Mouse (Mus musculus) lung, postnatal 4 days (tissue): Measurements from ENCODE around the gene Ntm.
A peak's percentile ranks its signal among the peaks of the same experiment; 100 is the strongest.

Experiments
- DNase-seq, 2 experiments: peaks; one replicate each; pipeline ENCODE4 v3.0.0; 2021

Ntm gene

DNA sequence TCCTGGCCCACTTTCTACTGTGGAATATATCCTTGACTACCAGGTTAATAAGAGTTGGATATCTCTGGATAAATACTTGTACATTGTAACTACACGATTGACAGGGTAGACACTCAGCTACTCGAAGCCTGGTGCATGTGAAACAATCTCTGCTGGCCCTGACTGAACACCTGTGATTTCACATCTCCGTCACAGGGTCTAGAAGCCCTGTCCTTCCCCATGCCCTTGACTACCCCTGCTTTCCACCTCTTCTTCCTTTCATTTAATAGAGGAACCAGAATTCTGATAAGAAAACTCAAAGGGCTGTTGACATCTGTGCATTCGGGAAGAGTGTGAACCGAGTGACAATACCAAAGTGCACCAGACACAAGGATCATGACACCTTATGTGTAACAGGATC is 566.8 kb downstream of the Ntm start:
- no peak for DNase-seq

DNA sequence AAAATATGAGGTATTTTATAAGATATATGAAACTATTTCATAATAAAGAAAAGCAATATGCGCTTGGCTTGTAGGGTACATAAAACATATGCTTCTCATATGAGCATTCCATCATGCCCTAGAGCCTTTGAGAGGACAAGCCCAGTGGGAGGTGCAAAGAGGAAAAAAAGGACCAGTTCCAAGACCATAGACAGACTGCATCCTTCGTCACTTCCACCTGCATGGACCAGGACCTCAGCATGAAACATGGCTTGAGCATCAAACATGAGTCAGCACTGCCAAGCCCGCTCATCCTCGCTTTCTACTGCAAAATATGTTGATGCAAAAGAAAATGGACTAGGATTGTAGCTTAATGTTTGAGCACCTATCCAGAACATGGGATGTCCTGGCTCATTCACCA is 569.8 kb downstream of the Ntm start:
- DNase-seq, result no peak

DNA sequence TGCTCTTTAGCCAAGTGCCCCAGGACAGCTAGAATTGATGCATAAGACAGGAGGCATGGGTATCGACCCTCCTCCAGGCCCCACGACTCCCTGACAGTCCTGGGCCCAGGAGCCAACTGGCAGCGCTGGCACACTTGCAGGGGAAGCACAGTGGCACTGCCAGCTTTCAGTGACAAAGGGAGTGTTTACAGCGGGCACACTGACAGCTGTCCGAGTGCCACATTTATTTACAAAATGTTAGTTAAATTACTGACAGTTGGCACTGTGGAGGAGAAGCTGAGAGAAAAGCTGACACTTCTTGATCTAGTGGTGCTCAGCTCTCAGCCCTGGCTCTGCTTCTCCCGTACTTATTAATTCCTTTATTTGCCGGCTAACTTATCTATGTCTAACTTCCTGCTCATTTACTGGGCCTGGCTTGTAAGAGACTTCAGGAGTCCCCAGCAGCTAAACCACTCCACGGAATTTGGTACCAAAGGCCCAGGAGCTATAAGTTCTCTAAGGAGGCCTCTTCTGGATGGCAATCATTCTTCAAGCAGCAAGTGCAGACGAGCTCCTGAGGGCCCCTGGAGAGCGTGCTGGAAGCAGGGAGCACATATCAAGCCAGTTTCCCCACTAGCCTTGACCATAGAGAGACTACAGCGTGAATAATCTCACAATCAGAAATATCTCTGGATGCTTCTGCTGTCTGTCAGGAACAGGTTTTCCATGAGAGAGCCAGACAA is 572.0 kb downstream of the Ntm start:
- DNase-seq, result no peak

DNA sequence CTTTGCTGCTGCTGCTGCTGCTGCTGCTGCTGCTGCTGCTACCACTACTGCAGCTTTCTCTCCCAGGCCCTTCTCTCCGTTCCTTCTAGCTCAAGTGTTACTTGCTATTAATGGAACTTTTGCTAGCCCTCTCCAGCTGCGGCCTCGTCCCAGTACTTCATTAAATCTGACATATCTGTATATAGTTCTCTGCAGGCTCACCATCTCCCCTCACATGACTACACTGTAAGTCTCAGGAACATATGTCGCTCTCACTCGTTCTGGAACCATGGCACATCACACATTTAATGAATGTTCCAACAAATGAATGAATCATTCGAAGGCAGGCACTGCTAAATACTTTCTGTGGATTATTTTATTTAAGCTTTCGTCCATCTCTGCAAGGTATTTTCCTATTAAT is 573.7 kb downstream of the Ntm start:
- DNase-seq, result peak; percentile 27 to 49

DNA sequence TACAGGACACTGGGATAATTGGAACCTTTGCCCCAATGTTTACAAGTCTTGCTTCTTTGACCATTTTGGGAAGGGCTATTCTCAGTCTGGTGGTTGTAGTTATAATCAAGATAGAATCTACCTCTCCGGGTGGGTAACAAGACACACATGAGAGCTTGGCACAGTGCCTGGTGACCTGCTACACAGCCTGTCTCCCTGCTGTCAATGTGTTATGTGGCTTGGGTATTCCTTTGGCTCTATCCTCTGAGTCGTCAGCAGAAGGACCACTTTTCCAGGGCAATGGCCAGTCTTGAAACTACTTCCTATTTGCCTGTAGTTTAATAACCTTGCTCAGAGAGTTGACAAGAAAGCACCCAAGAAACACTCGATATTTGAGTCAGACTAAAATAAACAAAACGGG is 575.8 kb downstream of the Ntm start:
- DNase-seq, result no peak

DNA sequence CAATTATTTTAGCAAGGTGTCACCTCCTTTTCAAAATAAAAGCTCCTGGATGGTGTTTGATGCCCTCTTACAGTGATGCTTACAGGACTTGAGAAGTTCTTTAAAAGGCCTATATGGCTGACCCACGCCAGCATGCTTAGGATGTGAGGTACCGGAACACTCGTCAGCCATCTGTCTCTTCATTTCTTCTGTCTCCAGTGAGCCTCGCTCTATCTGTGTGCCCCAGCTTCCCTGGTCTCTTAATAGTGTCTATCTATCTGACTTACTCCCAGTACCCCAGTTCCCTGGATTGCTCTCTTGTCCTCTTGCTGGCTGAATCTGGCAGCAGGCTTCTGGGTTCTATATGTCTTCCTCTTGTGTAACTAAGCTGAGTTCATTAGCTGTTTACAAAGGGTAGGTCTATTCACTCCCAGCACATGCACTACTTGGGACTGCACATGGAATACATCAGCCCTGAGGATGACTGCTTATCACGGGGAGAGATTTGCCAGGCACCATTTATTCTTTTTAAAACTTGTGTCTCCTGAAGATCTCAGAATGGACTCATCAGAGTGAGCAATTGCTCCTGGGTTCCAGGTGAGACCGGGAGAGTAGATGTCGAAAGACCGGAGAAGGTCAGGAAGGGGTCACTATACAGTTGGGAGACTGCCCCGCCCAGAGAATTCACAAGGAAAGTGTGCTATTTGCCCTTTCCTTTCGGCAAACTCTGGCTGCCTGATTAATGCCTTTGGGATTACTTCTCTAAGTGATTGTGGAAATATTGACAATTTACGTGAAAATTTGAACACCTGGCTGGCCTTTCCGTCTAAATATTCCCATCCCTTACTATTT is 585.6 kb downstream of the Ntm start:
- no peak for DNase-seq

DNA sequence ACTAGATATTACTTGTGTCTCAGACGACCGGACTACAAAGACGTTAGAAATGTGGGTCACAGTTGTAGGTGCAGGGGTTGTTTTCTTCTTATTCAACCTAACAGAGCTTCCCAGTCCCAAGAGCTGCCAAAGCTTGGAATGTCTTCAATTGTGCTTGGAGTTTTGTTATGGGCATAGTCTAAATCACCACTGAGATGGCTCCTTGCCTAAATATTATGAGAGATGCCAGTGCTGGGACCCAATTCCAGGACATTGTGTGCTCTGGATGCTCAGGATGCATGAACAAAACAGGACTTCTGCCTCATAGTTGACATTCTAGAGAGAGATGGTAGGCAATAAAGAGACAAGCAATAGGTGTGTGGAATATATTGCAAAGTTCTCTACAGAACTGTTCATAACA is 591.6 kb downstream of the Ntm start:
- DNase-seq, result no peak

DNA sequence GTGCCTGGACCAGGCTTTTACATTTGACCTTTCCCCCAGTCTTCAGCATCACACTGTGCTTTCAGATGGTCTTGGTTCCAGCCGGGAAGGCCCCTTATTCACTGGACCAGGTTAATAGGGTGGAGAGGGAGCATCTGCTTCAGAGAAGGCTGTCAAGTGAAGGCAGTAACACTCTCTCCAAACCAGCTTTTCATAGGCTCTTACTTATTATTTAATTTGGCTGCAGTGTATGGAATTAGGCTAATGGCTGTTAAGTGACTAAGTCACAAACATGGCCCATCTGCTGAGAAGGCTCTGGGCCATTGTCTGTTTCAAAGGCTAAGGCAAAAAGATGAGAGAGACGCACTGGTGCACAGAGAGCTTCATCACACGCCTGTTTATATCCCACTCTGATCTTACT is 593.3 kb downstream of the Ntm start:
- DNase-seq, result no peak

DNA sequence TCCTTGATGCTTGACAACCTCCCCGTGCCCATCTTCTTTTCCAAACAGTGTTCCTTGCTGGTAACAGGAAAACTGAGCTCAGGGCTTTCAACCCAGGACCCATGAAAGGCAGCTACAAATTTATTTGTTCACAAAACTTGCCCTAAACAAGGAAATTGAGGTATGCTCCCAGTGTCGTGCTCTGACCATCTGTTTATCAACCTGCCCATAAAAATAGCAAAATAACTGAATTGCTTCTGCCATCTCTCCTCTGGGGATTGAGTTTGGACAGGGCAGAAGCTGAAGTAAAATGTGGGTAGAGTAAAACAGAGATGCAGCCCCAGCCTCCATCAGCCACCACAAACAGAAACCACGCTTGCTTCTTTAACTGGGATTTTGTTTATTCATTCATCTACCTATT is 594.6 kb downstream of the Ntm start:
- no peak for DNase-seq

DNA sequence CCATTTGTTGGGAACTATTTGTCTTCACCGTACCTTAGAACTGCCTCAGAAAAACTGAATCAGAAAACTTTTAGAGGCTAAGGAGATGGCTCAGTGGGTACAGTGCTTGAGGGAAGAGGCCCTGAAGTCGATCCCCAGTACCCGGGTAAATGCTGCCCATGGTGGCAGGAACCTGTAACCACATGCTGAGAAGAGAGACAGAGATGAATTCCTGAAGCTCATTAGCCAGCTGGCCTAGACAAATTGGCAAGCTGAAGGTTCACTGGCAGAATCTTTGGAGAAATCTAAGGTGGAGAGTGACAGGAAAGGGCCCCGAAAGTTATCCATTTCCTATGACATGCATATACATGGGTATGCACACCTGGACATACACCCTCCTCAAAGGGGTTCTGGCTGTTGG is 605.1 kb downstream of the Ntm start:
- no peak for DNase-seq

DNA sequence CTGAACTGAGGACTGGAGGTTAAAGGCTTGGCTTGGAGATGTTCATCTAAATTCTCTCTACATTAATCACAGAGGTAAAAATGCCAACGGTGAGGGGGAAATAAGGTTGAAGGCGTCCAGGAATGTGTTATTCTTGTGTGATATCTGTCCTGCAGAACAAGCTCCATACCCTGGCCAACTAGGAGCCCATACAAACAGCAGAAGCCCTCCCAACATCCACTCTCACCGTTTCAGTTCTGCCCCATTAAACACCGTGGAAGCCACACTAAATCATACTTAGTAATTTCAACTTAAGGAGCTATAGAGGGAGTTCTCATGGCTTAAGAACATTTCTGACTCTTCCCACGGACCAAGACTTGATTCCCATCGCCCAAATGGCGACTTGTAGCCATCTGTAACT is 620.6 kb downstream of the Ntm start:
- no peak for DNase-seq

DNA sequence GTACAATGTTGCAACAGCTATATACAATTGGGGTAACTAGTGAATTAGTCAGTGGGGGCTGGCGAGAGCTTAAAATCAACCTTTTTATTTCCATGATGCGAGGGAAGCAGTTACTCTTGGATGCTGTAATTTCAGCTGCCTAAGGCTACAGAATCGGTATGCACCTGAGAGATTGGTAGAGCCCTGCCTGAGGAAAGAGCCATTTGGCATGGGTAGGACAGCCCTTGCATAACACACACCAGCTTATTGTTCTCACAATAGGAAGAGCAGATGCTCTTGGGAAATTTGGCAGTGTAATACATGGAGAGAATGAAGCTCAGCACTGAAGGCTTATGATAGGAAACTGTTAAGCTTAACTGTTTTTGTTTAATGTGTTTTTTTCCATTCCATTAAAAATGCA is 621.6 kb downstream of the Ntm start:
- DNase-seq, result no peak

DNA sequence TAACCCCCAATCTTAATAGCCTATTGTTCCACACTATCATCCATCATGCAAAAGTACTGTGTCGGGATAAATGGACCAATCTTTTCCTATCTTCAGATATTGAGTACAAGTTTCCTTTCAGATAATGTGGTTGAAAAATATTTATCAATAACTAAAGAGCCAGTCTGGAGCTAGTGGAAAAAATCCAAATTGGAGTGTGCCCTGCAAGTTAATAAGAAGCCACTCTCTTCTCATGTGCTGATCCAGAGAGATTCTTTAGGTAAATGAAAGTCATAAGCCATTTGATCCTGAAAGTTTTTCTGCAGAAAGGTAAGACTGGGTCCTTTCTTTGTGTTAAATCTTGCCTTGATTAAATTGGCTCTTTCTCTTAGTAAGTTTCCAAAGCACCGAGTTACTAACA is 627.3 kb downstream of the Ntm start:
- no peak for DNase-seq

DNA sequence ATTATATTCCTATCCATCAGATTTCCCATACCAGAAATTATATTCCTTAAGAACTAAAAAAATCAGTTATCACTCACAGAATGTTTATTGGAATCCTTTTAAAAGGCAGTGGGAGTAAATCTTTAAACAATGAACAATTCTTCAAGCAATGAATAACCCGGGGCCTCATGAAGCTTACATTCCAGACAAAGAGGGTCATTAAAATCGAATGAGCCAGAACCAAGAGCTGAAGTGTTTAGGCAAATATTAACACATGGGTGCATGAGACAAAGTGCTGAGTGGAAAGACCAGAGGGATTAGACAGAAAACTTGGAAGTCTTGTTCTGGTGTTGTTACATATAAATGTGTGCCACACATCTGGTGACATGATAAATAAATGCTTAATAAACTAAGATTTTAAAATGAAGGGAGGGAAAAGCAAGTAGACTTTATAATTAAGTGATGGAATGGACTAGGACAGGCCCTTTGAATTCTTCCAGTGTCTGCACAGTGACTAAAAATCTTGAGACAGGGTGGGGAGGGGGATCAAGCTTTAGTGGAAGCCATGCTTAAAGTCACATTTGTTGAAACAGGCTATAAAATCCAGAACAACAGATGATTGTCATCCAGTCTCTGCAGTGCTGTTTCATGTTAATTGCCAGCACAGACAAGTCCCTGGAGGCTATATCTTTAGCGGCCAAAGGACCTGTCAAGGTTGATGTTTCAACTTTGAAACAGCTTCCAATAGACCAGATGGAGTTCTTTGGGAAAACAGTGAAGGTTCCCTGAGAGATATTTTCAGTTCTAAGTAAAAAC is 630.4 kb downstream of the Ntm start:
- DNase-seq, result no peak

DNA sequence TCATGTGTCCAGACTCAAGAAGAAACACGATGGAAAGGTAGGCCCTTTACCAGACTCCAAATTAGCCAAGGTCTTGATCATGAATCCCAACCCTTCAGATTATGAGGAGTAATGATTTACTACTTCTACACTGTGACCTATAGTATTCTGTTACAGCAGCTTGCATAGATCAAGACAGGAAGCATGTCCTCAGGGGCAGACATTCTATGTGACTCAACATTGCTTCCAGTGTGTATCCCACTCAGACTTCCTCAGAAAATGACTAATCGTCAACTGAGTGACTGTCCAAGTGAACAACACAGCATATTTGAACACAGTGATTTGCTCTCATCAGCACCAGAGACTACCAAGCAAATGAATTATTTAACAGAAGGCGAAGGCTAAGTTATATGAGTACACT is 632.5 kb downstream of the Ntm start:
- no peak for DNase-seq

DNA sequence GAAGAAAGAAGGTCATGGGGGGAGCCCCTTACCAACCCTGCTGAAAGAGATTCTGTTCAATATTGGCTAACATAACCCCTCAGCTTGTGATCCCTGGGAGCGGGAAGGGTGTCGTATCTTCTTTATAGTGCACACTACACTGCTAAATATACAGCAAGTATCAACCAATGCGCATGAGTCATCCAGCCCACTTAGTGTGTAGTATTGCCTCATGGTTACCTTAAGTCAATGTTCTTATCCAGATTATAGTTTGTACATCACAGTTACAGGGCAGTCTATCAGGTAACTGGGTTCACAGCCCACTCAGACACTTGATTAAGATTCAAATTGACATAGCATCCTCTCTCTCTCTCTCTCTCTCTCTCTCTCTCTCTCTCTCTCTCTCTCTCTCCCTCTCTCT is 636.7 kb downstream of the Ntm start:
- no peak for DNase-seq

DNA sequence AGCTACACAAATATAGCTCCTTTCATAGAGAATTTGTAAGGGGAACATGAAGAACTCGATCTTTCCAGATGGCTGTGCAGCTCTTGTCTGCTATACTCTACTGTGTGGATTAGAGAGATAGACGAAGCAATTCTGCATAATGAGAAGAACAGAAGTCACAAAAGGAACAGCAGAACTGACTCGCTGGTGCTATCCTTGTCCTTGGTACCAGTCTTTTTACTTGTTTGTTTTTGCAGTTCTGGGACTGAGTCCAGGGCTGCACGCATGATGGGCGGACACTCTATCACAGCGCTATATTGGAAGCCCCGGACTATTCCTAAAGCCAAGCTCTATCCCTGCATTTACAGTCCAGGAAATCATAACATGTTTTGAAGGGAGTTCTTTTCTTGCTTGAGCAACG is 637.8 kb downstream of the Ntm start:
- no peak for DNase-seq

DNA sequence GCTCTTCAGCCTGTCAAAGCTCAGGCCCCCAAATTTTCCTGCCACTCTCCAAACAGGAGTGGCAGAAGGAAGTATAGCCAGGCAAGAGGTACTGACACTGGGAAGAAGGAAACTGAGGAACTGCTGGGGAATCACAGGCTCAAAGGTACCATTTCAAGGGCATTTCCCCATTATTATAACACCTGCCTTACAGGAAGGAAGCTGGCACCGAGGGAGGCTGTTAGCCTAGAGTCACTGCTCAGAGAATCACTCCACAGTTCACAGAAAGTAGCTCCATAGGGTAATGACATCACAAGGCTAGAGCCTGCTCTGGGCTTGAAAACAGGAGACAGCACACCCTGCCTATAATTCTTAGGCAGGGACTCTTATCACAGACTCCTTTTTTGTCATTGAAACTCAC is 643.7 kb downstream of the Ntm start:
- no peak for DNase-seq

DNA sequence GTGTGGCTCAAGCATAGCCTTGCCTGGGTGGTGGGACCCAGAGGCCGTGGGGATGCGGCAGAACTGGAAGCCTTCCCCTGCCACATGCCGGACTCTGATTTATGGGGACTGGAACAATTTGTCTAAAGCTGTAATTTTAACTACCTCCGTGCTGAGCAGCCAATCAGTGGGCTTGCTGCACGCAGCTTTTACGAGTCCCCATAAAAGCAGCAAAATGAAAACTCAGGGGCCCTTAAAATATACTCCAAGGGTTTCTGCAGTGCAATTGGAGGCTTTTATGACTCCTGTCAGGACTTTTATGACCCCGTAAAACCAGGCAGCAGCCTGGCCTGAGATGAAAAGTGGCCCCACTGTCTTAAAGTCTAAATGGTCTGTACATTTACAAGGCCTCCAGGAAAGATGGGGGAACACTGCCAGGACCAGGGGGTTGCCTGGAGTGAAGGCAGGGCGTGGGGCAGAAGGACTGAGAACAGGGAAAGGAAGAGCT is 644.2 kb downstream of the Ntm start:
- DNase-seq, result no peak

DNA sequence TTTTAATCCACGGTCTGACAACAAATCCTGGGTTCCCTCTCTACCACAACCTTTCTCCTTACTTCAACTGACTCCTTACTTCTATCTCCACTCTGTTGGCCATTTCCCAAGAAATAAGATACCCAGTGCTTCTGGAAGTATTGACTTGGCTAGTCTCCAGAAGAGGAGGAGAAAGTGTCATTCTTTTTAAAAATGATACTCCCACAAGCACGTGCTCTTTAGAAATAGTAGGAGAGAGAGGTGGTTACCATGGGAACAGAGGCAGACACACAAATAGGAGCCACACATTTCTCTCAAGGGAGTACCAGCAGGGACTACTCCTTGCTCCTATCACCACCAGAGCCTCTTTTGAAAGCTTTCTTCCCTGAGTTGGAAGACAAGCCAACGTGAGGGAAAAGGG is 645.3 kb downstream of the Ntm start:
- no peak for DNase-seq

DNA sequence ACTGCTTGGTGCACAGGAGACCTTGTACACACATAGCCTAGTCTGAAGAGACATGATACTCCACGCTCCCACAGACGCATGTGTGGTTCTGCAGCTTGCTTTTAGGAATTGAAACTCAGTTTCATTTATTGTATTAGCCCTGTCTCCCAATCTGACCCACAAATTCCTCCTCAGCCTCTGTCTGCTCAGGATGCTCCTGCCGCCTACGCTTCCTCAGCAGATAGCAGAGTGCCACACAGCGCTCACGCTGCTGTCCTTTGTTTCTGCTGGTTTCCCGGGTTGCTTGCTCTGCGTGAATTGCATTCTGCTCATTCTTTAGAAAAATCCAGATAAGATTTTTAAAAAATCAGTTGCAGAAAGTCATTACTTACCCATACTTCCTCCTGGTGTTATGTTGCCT is 647.1 kb downstream of the Ntm start:
- no peak for DNase-seq

DNA sequence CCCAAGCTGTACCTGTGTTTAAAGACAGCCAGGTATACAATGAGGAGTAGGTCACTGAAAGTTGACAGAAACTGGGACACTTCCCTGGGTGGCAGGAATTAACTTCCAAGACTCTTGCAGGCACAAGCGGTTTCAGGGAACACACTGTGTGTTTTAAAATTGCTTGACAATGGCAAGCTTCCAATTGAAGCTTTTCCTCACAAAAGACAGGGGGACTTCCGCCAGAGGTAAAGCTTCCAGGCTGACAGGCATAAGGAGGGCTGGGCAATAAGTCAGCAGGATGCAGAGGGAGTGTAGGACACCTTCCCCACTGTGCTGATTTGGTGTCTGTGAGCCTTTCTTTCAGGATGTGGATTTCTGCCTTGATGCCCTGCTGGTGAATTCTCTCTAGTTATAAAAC is 656.0 kb downstream of the Ntm start:
- no peak for DNase-seq

DNA sequence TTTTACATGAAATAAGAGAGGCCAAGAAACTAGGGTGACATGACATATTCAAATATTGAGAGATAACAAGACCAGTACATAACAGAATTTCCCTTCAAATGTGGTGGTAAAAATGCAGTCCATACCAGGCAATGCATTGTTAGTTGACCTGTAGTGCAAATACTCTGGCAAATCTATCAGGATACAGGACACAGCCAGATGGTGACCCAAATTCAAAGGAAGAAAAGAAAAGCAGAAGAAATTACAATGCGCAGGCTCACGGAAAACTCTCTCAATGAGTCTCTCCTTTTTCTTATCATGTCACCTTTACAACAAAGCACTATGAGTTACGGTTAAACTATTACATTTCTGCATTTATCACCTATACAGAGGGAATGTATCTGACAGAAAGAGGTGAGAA is 664.6 kb downstream of the Ntm start:
- DNase-seq, result no peak

DNA sequence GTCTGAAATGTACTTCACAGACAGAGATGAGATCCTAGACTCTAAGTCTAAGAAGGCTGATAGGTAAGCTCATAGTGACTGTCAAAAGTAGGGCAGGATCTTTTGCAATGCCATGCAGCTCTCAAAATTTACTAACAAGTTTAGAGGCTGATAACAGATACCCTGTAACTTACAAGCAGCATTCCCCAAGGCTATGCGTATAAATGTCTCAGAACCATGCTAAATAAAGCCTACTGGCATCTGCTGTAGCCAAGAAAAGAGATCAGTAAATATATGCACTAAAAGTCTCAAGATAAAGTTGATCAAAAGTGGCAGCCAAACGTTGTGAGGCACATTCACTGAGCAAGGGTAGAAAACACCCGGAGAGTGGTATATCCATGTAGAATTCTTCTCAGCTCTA is 666.2 kb downstream of the Ntm start:
- DNase-seq, result no peak
